Mouse (Mus musculus) C2C12 (cell line): ENCODE measurements around the gene Fbxo10. TPM values are rescaled to one million over a fixed set of nuclear protein-coding genes. Genes with fewer than 3 reads are reported as not detected.
A peak's percentile ranks its signal among the peaks of the same experiment; 100 is the strongest.

Source experiments
- H3K27me3 ChIP-seq: one replicate; pipeline ENCODE4 v1.6.1; 2011; ENCODE audit not compliant: control insufficient read depth, insufficient read depth, insufficient read length
- H3K36me3 ChIP-seq: one replicate; pipeline ENCODE4 v1.6.1; 2011; ENCODE audit not compliant: control insufficient read depth, insufficient read depth
- H3K4me3 ChIP-seq: one replicate; pipeline ENCODE4 v1.5.1; 2011; ENCODE audit warnings: mild to moderate bottlenecking, control low read depth; ENCODE audit not compliant: poor library complexity, insufficient read depth, severe bottlenecking
- H3K79me2 ChIP-seq: one replicate; pipeline ENCODE4 v1.6.1; 2011; ENCODE audit not compliant: control insufficient read depth, insufficient read depth
- H3K79me3 ChIP-seq: one replicate; pipeline ENCODE4 v1.6.1; 2011; ENCODE audit warnings: low read depth, control low read depth
- H3ac ChIP-seq: one replicate; pipeline ENCODE3; 2011; ENCODE audit warnings: low read depth; ENCODE audit not compliant: control insufficient read depth, insufficient read length
- CEBPB ChIP-seq: IDR thresholded peaks from one replicate; pipeline ENCODE4 v1.6.1; 2011; ENCODE audit warnings: low read depth, mild to moderate bottlenecking, control low read depth, moderate library complexity
- CTCF ChIP-seq: IDR thresholded peaks from one replicate; pipeline ENCODE4 v1.5.1; 2011; ENCODE audit not compliant: control insufficient read depth, insufficient read depth, insufficient read length
- FOSL1 ChIP-seq: IDR thresholded peaks from one replicate; pipeline ENCODE4 v1.8.0; 2011; ENCODE audit warnings: mild to moderate bottlenecking, low read length; ENCODE audit not compliant: poor library complexity, insufficient read depth, severe bottlenecking
- MAX ChIP-seq: IDR thresholded peaks from one replicate; pipeline ENCODE4 v1.6.1; 2011; ENCODE audit warnings: mild to moderate bottlenecking, control low read depth
- MYOD1 ChIP-seq: IDR thresholded peaks from one replicate; pipeline ENCODE4 v1.6.1; 2011; ENCODE audit warnings: low read depth; ENCODE audit not compliant: control insufficient read depth, insufficient read length
- MYOG ChIP-seq: IDR thresholded peaks from one replicate; pipeline ENCODE4 v1.6.1; 2011; ENCODE audit not compliant: control insufficient read depth, insufficient read length; ENCODE audit errors: extremely low read depth
- USF1 ChIP-seq: IDR thresholded peaks from one replicate; pipeline ENCODE4 v1.6.1; 2011; ENCODE audit warnings: low read depth, mild to moderate bottlenecking, control low read depth, moderate library complexity
- polyA plus RNA-seq: library from polyadenylated mRNA; unstranded; fragments of >200 nt; fragmentation: generic; extraction: Trizol; gene quantifications from one replicate; pipeline ENCODE4 v1.2.1, GENCODE M21; 2012; ENCODE audit warnings: missing spikeins

Fbxo10 gene
- polyA plus RNA-seq, 1 experiment, result 9.7 TPM

DNA sequence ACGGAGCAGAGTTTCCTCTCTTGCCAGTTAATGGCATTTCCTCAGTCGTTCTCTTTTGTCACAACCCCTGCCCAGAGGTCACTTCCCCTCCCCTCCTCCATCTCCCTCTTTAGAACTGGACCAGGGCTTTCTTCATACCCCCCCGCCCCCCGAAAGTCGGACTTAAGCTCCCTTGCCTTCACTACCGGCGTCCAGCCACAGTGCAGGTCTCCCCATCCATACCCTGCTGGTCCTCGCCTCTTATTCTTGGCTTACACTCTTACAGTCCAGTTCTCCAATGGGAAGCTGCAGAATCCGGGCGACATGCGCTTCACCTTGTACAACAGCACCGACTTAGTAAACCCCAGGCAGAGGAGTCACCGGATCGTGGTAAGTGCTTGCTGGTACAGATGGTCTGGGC lies 65.4 kb downstream of the Fbxo10 start:
- no peak for TF ChIP-seq CEBPB
- TF ChIP-seq MYOD1, result no peak
- TF ChIP-seq MYOG, result no peak
- no peak for TF ChIP-seq CTCF
- no peak for TF ChIP-seq MAX
- TF ChIP-seq USF1, result no peak
- no peak for TF ChIP-seq FOSL1
- H3K36me3 ChIP-seq, result peaks cover under 1% of the 10 kb centered on the region
- H3K27me3 ChIP-seq, result no peaks in the 10 kb centered on the region
- peak overlapping the region; percentile 79 for H3K4me3 ChIP-seq
- peaks cover 14% of the 10 kb centered on the region for H3K79me3 ChIP-seq
- H3ac ChIP-seq, result peak overlapping the region; percentile 19
- peaks cover 23% of the 10 kb centered on the region for H3K79me2 ChIP-seq

DNA sequence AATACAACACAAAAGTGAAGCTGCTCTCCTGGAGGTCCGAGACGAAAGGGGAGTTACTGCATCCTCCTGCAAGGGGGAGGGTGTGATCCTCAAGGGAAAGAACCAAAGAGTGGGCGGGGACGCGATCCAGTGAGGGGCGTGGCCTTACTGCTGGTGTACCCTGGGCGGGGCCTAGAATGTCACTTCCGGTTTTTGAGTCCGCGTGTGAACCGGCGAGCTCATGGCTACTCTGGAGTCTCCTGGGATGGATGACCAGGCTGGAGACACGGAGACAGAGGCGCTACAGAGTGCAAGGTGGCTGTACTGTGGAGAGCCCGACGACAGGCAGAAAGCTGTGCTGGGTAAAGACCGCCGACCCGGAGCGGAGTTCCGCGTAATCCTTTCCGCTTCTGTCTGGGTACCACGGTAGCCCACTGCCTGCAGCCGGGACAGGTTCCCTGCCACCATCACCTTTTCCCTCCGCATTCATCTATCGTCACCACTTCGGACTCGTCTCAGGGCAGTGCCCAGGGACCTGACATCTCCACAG lies 65.9 kb downstream of the Fbxo10 start, which contains the start of gene Polr1e:
Gene Polr1e, plus strand, starts transcription at position 132 of the 529 bp plus-strand sequence.
- Histone ChIP-seq H3K27me3 (no peaks in the 10 kb centered on the region), H3K4me3 (peak within 1 kb of the TSS; percentile 79), H3K79me2 (peaks cover 23% of the 10 kb centered on the region), H3ac (peak within 1 kb of the TSS; percentile 19), H3K36me3 (no peaks in the 10 kb centered on the region), H3K79me3 (peaks cover 14% of the 10 kb centered on the region)
- TF ChIP-seq MAX, result peak; percentile 43
- no peak for TF ChIP-seq CEBPB

DNA sequence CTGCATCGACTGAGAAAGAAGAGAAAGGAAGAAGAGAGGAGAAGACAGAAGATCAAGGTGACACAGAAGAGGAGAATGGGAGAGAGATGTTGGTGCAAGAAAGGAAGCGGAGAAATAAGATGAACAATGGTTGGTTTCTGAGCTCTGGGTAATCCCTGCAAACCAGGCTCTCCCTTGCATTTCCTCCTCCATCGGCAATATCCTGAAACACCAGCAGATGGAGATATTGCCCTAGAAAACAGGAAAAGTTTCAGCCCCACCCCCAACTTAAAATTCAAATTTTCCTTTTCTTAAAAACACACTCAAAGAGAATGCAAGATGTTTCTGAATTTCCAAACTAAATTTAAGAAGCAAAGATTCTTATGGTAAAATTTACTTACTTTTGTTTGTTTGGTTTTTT lies 68.8 kb downstream of the Fbxo10 start:
- Histone ChIP-seq H3K79me3 (peaks cover 19% of the 10 kb centered on the region), H3K4me3 (no peak overlapping the region), H3K79me2 (peaks cover 32% of the 10 kb centered on the region), H3K27me3 (no peaks in the 10 kb centered on the region), H3ac (no peak overlapping the region), H3K36me3 (no peaks in the 10 kb centered on the region)
- TF ChIP-seq CTCF (peak; percentile 2), USF1 (no peak)

DNA sequence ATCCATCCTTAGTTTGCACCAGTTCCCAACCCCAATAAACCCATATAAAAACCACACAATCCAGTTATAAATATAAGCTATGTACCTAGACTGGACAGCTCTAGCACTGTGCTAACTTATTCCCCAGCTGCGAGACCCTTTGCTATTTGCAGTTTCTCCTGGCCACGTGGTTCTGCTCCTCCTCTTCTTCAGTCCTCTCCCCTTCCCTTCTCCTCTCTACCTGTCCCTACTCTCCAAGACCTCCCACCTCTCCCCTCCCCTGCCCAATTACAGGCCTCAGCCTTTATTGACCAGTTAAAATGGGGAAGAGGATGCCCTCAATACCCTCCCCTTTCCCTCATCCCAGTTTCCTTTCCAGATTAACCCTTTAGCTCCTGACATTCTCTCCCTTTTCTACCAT lies 70.9 kb downstream of the Fbxo10 start:
- no peaks in the 10 kb centered on the region for H3K36me3 ChIP-seq
- H3K79me3 ChIP-seq, result peaks cover 16% of the 10 kb centered on the region
- H3K4me3 ChIP-seq, result peak overlapping the region; percentile 71
- H3K79me2 ChIP-seq, result peaks cover 26% of the 10 kb centered on the region
- TF ChIP-seq MYOG, result no peak
- no peak for TF ChIP-seq FOSL1
- TF ChIP-seq MYOD1, result no peak
- no peak for TF ChIP-seq USF1
- no peak for TF ChIP-seq CTCF
- no peak for TF ChIP-seq MAX
- no peak for TF ChIP-seq CEBPB
- no peak overlapping the region for H3ac ChIP-seq
- no peaks in the 10 kb centered on the region for H3K27me3 ChIP-seq

DNA sequence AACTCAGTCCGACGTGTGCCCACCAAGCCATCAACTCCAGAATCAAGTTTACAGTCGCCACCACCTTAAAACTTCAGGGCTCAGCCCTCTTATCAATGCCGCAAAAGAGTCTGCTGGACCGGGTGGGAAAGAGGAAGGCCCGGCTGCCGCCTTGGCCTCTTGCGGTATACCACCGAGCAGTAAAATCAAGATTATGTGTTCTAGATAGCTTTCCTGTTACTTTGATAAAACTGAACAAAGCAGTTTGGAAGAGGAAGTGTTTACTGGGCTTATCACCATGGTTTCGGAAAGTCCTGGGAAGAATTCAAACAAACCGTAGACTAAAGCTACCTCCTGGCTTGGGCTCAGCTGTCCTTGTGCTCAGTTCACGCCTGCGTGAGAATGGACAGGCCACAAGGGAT lies 71.4 kb downstream of the Fbxo10 start:
- TF ChIP-seq CEBPB, result no peak
- TF ChIP-seq MYOG, result no peak
- TF ChIP-seq MYOD1, result no peak
- no peak for TF ChIP-seq USF1
- no peak for TF ChIP-seq MAX
- no peak for TF ChIP-seq FOSL1
- no peak for TF ChIP-seq CTCF
- Histone ChIP-seq H3K79me3 (peaks cover 18% of the 10 kb centered on the region), H3ac (peak overlapping the region; percentile 63), H3K36me3 (no peaks in the 10 kb centered on the region), H3K27me3 (no peaks in the 10 kb centered on the region), H3K79me2 (peaks cover 28% of the 10 kb centered on the region), H3K4me3 (peak overlapping the region; percentile 71)

DNA sequence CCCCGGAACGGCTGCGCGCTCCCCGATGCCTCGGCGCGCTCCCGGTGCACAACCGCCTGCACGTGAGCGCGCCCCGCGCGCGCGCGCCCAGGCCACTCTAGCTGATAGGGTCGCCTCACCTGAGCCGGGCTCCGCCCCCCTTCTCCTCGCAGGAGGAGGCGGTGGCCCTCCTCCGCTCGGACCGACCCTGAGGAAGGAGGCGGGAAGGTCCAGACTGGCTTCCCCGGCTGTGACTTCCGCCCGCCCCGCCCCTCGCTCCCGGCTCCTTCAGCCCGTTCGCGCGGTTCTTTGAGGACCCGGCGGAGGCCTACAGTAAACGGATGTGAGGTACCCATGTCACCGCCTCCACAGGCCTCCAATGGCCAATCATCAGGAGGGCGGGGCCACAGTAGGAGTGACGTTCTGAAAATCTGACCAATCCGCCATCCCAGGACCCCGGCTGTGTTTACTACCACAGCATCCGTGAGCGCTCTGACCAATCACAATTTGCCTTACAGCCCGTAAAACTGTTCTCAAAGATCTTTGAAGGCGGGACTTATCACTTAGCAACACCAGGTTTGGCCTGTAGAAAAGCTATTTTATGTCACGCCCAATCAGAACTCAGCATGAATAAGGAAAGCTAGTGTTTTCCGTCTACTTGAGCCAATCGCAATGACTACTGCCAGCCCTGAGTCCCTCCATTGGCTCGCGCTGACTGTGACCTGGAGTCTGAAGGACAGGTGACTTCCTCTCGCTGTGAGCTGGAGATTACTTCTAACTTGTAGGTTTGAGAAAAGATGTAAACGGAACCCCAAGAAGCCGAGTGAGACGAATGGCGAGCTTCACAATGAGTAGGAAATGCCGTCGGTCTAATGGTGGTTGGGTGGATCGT lies 72.1 kb downstream of the Fbxo10 start, which contains the start of gene Zbtb5:
Gene Zbtb5, minus strand, starts transcription at position 308 of the 871 bp plus-strand sequence.
- H3K36me3 ChIP-seq, result no peaks in the 10 kb centered on the region
- peaks cover 31% of the 10 kb centered on the region for H3K79me2 ChIP-seq
- peaks cover 20% of the 10 kb centered on the region for H3K79me3 ChIP-seq
- H3K4me3 ChIP-seq, result peak within 1 kb of the TSS; percentile 82
- no peaks in the 10 kb centered on the region for H3K27me3 ChIP-seq
- TF ChIP-seq CEBPB, result no peak
- TF ChIP-seq MAX, result peak; percentile 10
- TF ChIP-seq USF1, result peak; percentile 78
- H3ac ChIP-seq, result peak within 1 kb of the TSS; percentile 92
